Mouse (Mus musculus): Measurements from ENCODE around the gene Ptpre. TPM values are rescaled to one million over a fixed set of nuclear protein-coding genes. Genes with fewer than 3 reads are reported as not detected.
"Not testable (repeated sequence)": the region's sequence is repeated elsewhere in the genome, so short reads cannot be mapped to it uniquely, and the experiment has no call there.

The Ptpre gene
- polyA plus RNA-seq, 1 experiment from 2014 or later, result 1.9 TPM

- H3K36me3 ChIP-seq (ENCODE audit: control insufficient read depth, insufficient read depth, low read length), result no peaks in the 10 kb centered on the region
- DNase-seq (ENCODE audit: low spot score) (no peak), ATAC-seq (no peak)
- H3K4me2 ChIP-seq (ENCODE audit: low read length), result no peak overlapping the region
- no peaks in the 10 kb centered on the region for H3K27me3 ChIP-seq (replicated peaks; ENCODE audit: control insufficient read depth, insufficient read depth, low read length)
- no peak overlapping the region for H3K4me3 ChIP-seq (ENCODE audit: low read depth, low read length)
- H3K27ac ChIP-seq (ENCODE audit: low read depth, low read length), result no peak overlapping the region
- H3K9me3 ChIP-seq (replicated peaks; ENCODE audit: control insufficient read depth, low read length), result no peaks in the 10 kb centered on the region
- H3K4me1 ChIP-seq (ENCODE audit: control insufficient read depth, insufficient read depth, low read length), result no peaks in the 10 kb centered on the region
- no peak overlapping the region for H3K9ac ChIP-seq (ENCODE audit: low read length)
These were observed 123.0 kb downstream of the Ptpre start for GRCm38 (mm10) chr7:135660314-135660713.

- H3K9ac ChIP-seq (ENCODE audit: low read length), result no peak overlapping the region
- no peak overlapping the region for H3K4me2 ChIP-seq (ENCODE audit: low read length)
- no peaks in the 10 kb centered on the region for H3K27me3 ChIP-seq (replicated peaks; ENCODE audit: control insufficient read depth, insufficient read depth, low read length)
- DNase-seq (ENCODE audit: low spot score) (no peak), ATAC-seq (no peak)
- no peaks in the 10 kb centered on the region for H3K9me3 ChIP-seq (replicated peaks; ENCODE audit: control insufficient read depth, low read length)
- no peaks in the 10 kb centered on the region for H3K4me1 ChIP-seq (ENCODE audit: control insufficient read depth, insufficient read depth, low read length)
- no peak overlapping the region for H3K4me3 ChIP-seq (ENCODE audit: low read depth, low read length)
- WGBS, result 83% methylated on average over 7 of the region's 7 CpGs
- H3K27ac ChIP-seq (ENCODE audit: low read depth, low read length), result no peak overlapping the region
- H3K36me3 ChIP-seq (ENCODE audit: control insufficient read depth, insufficient read depth, low read length), result no peaks in the 10 kb centered on the region
These were observed 126.9 kb downstream of the Ptpre start for GRCm38 (mm10) chr7:135664211-135664610.

GRCm38 (mm10) chr7:135666314-135666713 lies 129.0 kb downstream of the Ptpre start:
- H3K9me3 ChIP-seq (replicated peaks; ENCODE audit: control insufficient read depth, low read length), result no peaks in the 10 kb centered on the region
- H3K4me1 ChIP-seq (ENCODE audit: control insufficient read depth, insufficient read depth, low read length), result no peaks in the 10 kb centered on the region
- H3K36me3 ChIP-seq (ENCODE audit: control insufficient read depth, insufficient read depth, low read length), result no peaks in the 10 kb centered on the region
- WGBS, result 87% methylated on average over 2 of the region's 2 CpGs
- no peak overlapping the region for H3K4me2 ChIP-seq (ENCODE audit: low read length)
- no peak for ATAC-seq
- DNase-seq (ENCODE audit: low spot score), result no peak
- no peak overlapping the region for H3K27ac ChIP-seq (ENCODE audit: low read depth, low read length)
- no peaks in the 10 kb centered on the region for H3K27me3 ChIP-seq (replicated peaks; ENCODE audit: control insufficient read depth, insufficient read depth, low read length)
- no peak overlapping the region for H3K9ac ChIP-seq (ENCODE audit: low read length)
- H3K4me3 ChIP-seq (ENCODE audit: low read depth, low read length), result no peak overlapping the region

- no peak overlapping the region for H3K27ac ChIP-seq (ENCODE audit: low read depth, low read length)
- no peaks in the 10 kb centered on the region for H3K27me3 ChIP-seq (replicated peaks; ENCODE audit: control insufficient read depth, insufficient read depth, low read length)
- H3K9me3 ChIP-seq (replicated peaks; ENCODE audit: control insufficient read depth, low read length), result no peaks in the 10 kb centered on the region
- no peak overlapping the region for H3K9ac ChIP-seq (ENCODE audit: low read length)
- WGBS, result 42% methylated on average over 16 of the region's 16 CpGs
- H3K4me3 ChIP-seq (ENCODE audit: low read depth, low read length), result no peak overlapping the region
- H3K4me1 ChIP-seq (ENCODE audit: control insufficient read depth, insufficient read depth, low read length), result no peaks in the 10 kb centered on the region
- no peak overlapping the region for H3K4me2 ChIP-seq (ENCODE audit: low read length)
- DNase-seq (ENCODE audit: low spot score) (peak; percentile 90), ATAC-seq (peak; percentile 54)
- H3K36me3 ChIP-seq (ENCODE audit: control insufficient read depth, insufficient read depth, low read length), result no peaks in the 10 kb centered on the region
These were observed 131.8 kb downstream of the Ptpre start for GRCm38 (mm10) chr7:135668852-135669739.

- ATAC-seq (no peak), DNase-seq (ENCODE audit: low spot score) (no peak)
- no peak overlapping the region for H3K4me2 ChIP-seq (ENCODE audit: low read length)
- H3K27me3 ChIP-seq (replicated peaks; ENCODE audit: control insufficient read depth, insufficient read depth, low read length), result no peaks in the 10 kb centered on the region
- H3K4me3 ChIP-seq (ENCODE audit: low read depth, low read length), result no peak overlapping the region
- no peaks in the 10 kb centered on the region for H3K4me1 ChIP-seq (ENCODE audit: control insufficient read depth, insufficient read depth, low read length)
- H3K36me3 ChIP-seq (ENCODE audit: control insufficient read depth, insufficient read depth, low read length), result no peaks in the 10 kb centered on the region
- WGBS, result 62% methylated on average over 3 of the region's 3 CpGs
- no peak overlapping the region for H3K9ac ChIP-seq (ENCODE audit: low read length)
- H3K27ac ChIP-seq (ENCODE audit: low read depth, low read length), result no peak overlapping the region
- no peaks in the 10 kb centered on the region for H3K9me3 ChIP-seq (replicated peaks; ENCODE audit: control insufficient read depth, low read length)
These were observed 136.3 kb downstream of the Ptpre start for GRCm38 (mm10) chr7:135673576-135673975.

GRCm38 (mm10) chr7:135676722-135677121 lies 139.4 kb downstream of the Ptpre start:
- Histone ChIP-seq H3K4me2 (ENCODE audit: low read length) (no peak overlapping the region), H3K9me3 (replicated peaks; ENCODE audit: control insufficient read depth, low read length) (no peaks in the 10 kb centered on the region), H3K36me3 (ENCODE audit: control insufficient read depth, insufficient read depth, low read length) (no peaks in the 10 kb centered on the region), H3K4me3 (ENCODE audit: low read depth, low read length) (no peak overlapping the region), H3K9ac (ENCODE audit: low read length) (no peak overlapping the region), H3K4me1 (ENCODE audit: control insufficient read depth, insufficient read depth, low read length) (no peaks in the 10 kb centered on the region), H3K27me3 (replicated peaks; ENCODE audit: control insufficient read depth, insufficient read depth, low read length) (no peaks in the 10 kb centered on the region), H3K27ac (ENCODE audit: low read depth, low read length) (no peak overlapping the region)
- DNase-seq (ENCODE audit: low spot score), result no peak
- no peak for ATAC-seq
- WGBS, result 76% methylated on average over 8 of the region's 8 CpGs

GRCm38 (mm10) chr7:135680334-135680733 lies 143.1 kb downstream of the Ptpre start:
- Histone ChIP-seq H3K4me2 (ENCODE audit: low read length) (no peak overlapping the region), H3K4me3 (ENCODE audit: low read depth, low read length) (no peak overlapping the region), H3K27ac (ENCODE audit: low read depth, low read length) (no peak overlapping the region), H3K36me3 (ENCODE audit: control insufficient read depth, insufficient read depth, low read length) (peaks cover 4% of the 10 kb centered on the region), H3K9me3 (replicated peaks; ENCODE audit: control insufficient read depth, low read length) (no peaks in the 10 kb centered on the region), H3K9ac (ENCODE audit: low read length) (no peak overlapping the region), H3K4me1 (ENCODE audit: control insufficient read depth, insufficient read depth, low read length) (no peaks in the 10 kb centered on the region), H3K27me3 (replicated peaks; ENCODE audit: control insufficient read depth, insufficient read depth, low read length) (no peaks in the 10 kb centered on the region)
- WGBS, result 72% methylated on average over 5 of the region's 5 CpGs
- peak; percentile 42 for DNase-seq (ENCODE audit: low spot score)
- no peak for ATAC-seq

- H3K36me3 ChIP-seq (ENCODE audit: control insufficient read depth, insufficient read depth, low read length), result peaks cover 32% of the 10 kb centered on the region
- WGBS, result 69% methylated on average over 4 of the region's 4 CpGs
- H3K27me3 ChIP-seq (replicated peaks; ENCODE audit: control insufficient read depth, insufficient read depth, low read length); ATAC-seq; H3K4me2 ChIP-seq (ENCODE audit: low read length); H3K4me1 ChIP-seq (ENCODE audit: control insufficient read depth, insufficient read depth, low read length); H3K4me3 ChIP-seq (ENCODE audit: low read depth, low read length); H3K9me3 ChIP-seq (replicated peaks; ENCODE audit: control insufficient read depth, low read length); H3K27ac ChIP-seq (ENCODE audit: low read depth, low read length); DNase-seq (ENCODE audit: low spot score); H3K9ac ChIP-seq (ENCODE audit: low read length): not testable (repeated sequence)
These were observed 146.8 kb downstream of the Ptpre start for GRCm38 (mm10) chr7:135684098-135684497.

- Histone ChIP-seq H3K4me1 (ENCODE audit: control insufficient read depth, insufficient read depth, low read length) (no peaks in the 10 kb centered on the region), H3K4me2 (ENCODE audit: low read length) (no peak overlapping the region), H3K27ac (ENCODE audit: low read depth, low read length) (no peak overlapping the region), H3K36me3 (ENCODE audit: control insufficient read depth, insufficient read depth, low read length) (peaks cover 38% of the 10 kb centered on the region), H3K9ac (ENCODE audit: low read length) (no peak overlapping the region), H3K4me3 (ENCODE audit: low read depth, low read length) (no peak overlapping the region), H3K27me3 (replicated peaks; ENCODE audit: control insufficient read depth, insufficient read depth, low read length) (no peaks in the 10 kb centered on the region), H3K9me3 (replicated peaks; ENCODE audit: control insufficient read depth, low read length) (no peaks in the 10 kb centered on the region)
- ATAC-seq, result no peak
- no peak for DNase-seq (ENCODE audit: low spot score)
- WGBS, result 88% methylated on average over 7 of the region's 7 CpGs
These were observed 147.7 kb downstream of the Ptpre start for GRCm38 (mm10) chr7:135684938-135685337.

Measured in forebrain, embryonic 14.5 days (tissue).